Mouse (Mus musculus) regulatory T cell (primary cell): Measurements from ENCODE around the gene Gm2696.
"Not testable (repeated sequence)": the region's sequence is repeated elsewhere in the genome, so short reads cannot be mapped to it uniquely, and the experiment has no call there.

Source experiments
- in situ Hi-C: fragments of 300-600 bp; cut with MboI, MseI; formaldehyde crosslinking; loops from one replicate; pipeline ENCODE4 v1.15.1; 2025; ENCODE audit warnings: high pct_unique_total_duplicates

Gm2696 gene

GRCm38 (mm10) chr10:77814382-77814781 is at the start of gene Gm2696:
TSS of gene Gm2696 (plus strand) at chr10:77814682.
- in situ Hi-C loops, result no loop called here

DNA sequence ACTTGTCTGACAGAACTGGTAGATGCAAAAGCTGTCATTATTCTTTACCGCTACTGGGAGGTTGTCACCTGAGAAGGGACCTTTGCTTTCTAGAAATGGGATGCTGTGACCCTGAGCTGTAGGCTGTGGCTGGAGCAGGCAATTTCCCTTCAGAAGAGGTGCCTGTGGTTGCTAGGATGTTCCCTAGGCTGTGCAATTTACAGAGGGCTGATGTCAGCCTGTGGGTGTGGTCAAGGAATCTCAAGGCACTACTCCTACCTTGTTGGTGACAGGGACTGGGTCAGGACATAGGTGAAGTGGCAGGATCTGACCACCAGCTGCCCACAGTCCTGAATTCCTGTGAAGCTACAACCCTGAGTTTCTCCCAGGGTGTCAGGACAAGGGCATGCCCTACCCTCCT is 44.8 kb upstream of the Gm2696 start:
- in situ Hi-C loops, result no loop called here

- in situ Hi-C loops, result not testable (repeated sequence)
Measured at GRCm38 (mm10) chr10:77771225-77771624, 43.3 kb upstream of the Gm2696 start, which contains the start of gene Gm3238. TSS of gene Gm3238 (minus strand) at chr10:77771325.

DNA sequence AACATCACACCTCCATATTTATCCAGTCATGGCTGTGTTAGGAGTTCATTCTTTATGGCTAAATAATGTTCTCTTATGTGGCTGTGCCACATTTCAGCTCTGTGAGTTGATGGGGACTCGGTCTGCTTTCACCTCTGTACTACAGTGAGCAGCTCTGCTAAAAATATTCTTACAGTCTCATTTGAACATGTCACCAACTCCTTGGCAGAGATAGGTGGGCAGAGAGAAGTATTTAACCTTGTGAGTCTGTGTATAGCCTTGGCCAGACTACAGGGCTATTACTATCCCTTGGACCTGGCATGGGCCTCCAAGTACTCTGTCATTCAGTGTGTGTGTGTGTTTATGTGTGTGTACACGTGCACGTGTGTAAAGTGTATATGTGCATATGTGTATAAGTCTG is 42.3 kb upstream of the Gm2696 start:
- in situ Hi-C loops, result not testable (repeated sequence)

GRCm38 (mm10) chr10:77776844-77777243 is 37.6 kb upstream of the Gm2696 start, which contains the start of gene Gm7138:
TSS of gene Gm7138 (minus strand) at chr10:77776944.
- in situ Hi-C loops, result not testable (repeated sequence)

- in situ Hi-C loops, result not testable (repeated sequence)
Measured at GRCm38 (mm10) chr10:77782442-77782841, 32.0 kb upstream of the Gm2696 start, which contains the start of gene Gm3250. TSS of gene Gm3250 (minus strand) at chr10:77782542.

- in situ Hi-C loops, result not testable (repeated sequence)
Measured at GRCm38 (mm10) chr10:77783396-77783795, 31.1 kb upstream of the Gm2696 start.

DNA sequence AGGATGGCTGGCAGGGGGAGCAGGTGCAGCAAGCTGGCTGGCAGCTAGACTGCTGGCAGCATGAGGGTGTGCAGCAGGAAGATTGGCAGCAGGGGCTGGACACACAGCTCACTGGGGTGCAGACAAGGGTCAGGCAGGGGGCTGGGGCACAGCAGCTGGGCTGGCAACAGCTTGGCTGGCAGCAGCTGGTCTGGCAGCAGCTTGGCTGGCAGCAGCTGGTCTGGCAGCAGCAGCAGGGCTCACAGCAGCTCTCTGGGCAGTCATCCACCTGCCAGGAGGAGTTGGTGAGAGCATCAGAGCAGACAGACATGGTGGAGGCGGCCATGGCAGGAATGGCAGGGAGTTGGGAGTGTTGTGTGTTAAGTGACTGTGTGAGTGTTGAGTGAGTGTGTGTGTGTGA is 26.6 kb upstream of the Gm2696 start, which contains the start of gene Gm7137:
Gene Gm7137 (minus strand): TSS at position 325 of the 400 bp plus-strand sequence.
- in situ Hi-C loops, result not testable (repeated sequence)

DNA sequence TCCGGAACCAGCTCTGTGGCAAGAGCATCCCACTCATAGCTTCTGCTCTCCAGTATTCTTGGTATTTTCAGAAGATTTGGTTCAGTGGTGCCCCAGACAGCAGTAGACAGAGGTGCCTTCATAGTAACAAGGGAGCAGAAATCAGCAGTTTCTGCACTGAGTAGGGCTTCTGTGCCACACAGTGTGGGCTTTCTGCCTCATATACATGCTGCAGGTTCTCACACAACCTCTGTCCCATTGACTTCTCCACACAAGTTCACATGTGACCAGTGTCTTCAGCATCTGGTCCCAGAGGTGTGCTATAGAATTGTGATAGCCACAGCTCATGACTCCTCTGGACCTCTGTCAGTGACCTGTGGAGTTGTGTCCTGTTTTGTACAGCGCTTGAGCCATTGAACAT is 25.9 kb upstream of the Gm2696 start:
- in situ Hi-C loops, result no loop called here

- in situ Hi-C loops, result no loop called here
Measured at GRCm38 (mm10) chr10:77794976-77795375, 19.5 kb upstream of the Gm2696 start, which contains the start of gene Gm9639. TSS of gene Gm9639 (minus strand) at chr10:77795076.

DNA sequence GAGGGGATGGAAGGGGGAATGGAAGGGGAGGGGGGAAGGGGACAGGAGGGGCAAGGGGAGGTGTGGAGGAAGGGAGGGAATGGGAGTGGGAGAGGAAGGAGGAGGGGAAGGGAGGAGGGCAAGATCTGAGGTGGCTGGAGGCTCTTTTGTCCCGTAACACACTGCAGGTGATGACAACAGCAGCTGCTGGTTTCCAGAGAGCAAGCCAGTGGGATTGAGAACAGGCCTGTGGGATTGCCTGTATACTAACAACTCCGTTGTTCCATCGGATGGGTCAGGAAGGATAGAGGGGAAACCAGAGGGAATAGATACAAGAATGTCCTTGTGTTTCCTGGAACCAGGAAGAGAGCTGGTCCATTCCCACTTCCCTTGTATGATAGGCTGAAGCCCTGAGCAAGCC is 16.8 kb upstream of the Gm2696 start:
- in situ Hi-C loops, result no loop called here

DNA sequence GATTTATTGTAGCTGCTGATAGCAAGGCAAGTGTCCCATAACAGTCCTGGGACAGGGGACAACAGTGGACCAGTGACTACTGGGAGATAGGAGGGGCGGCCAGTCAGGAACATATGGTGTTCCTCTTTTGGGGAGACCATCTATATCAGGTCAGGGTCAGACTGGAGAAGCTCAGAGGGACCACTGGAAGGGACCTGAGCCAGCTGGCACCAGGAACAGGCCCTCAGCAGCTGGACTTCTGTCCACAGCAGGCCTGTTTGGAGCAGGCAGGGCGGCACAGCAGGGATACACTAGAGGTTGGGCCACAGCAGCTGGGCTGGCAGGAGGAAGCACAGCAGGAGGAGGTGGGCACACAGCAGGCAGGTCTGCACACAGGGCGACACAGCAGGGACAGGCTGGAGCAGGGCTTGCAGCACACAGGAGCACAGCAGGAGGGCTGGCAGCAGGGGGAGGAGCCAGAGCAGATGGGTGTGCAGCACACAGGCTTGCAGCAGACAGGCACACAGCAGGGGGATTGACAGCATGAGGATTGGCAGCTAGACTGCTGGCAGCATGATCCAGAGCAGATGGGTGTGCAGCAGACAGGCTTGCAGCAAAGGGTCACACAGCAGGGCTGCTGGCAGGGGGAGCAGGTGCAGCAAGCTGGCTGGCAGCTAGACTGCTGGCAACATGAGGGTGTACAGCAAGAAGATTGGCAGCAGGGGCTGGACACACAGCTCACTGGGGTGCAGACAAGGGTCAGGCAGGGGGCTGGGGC is 16.1 kb upstream of the Gm2696 start:
- in situ Hi-C loops, result not testable (repeated sequence)

- in situ Hi-C loops, result no loop called here
Measured at GRCm38 (mm10) chr10:77798921-77799508, 15.5 kb upstream of the Gm2696 start, which contains the start of gene Gm19668. TSS of gene Gm19668 (minus strand) at chr10:77799133.

GRCm38 (mm10) chr10:77804095-77804494 is 10.4 kb upstream of the Gm2696 start:
- in situ Hi-C loops, result no loop called here

GRCm38 (mm10) chr10:77811743-77812142 is 2.7 kb upstream of the Gm2696 start, which contains the start of gene Gm9507:
TSS of gene Gm9507 (minus strand) at chr10:77811843.
- in situ Hi-C loops, result no loop called here

GRCm38 (mm10) chr10:77815514-77815913 is 1.0 kb downstream of the Gm2696 start:
- in situ Hi-C loops, result no loop called here

GRCm38 (mm10) chr10:77818523-77818922 is 4.0 kb downstream of the Gm2696 start:
- in situ Hi-C loops, result no loop called here

- in situ Hi-C loops, result no loop called here
Measured at GRCm38 (mm10) chr10:77819203-77819602, 4.7 kb downstream of the Gm2696 start.

DNA sequence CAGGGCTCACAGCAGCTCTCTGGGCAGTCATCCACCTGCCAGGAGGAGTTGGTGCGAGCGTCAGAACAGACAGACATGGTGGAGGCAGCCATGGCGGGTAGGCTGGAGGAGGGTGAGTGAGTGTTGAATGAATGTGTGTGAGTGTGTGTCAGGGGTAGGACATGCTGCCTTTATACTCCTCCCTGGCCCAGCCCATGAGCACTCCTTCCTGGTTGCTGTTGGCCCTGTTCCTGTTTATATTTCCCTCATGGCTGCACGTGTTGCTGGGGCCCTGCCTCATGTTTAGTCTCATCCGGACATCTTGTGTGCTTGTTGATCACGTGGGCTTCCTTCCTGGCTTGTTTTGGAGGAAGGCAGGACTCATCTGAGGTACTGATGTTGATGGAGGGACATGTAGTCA is 12.5 kb downstream of the Gm2696 start, which contains the start of gene Krtap10-4:
Gene Krtap10-4 (minus strand): TSS at position 145 of the 400 bp plus-strand sequence.
- in situ Hi-C loops, result no loop called here

DNA sequence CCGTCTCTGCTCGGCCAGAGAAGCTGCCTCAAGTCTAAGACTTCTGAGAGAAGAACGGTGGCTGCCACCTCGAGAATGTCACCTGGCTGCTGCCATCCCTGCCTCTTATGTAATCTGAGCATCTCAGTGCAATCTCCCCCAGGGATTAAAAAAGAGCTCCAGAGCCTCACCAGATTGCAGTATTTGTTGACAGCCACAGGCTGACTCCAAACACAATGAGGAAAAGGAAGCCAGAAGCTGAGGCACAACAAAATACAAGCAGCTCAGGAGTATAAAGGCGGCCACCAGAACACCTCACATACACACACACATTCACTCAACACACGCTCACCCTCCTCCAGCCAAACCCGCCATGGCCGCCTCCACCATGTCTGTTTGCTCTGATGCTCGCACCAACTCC is 21.2 kb downstream of the Gm2696 start, which contains the start of gene Krtap10-10:
Gene Krtap10-10 (plus strand): TSS at position 301 of the 400 bp plus-strand sequence.
- in situ Hi-C loops, result no loop called here

DNA sequence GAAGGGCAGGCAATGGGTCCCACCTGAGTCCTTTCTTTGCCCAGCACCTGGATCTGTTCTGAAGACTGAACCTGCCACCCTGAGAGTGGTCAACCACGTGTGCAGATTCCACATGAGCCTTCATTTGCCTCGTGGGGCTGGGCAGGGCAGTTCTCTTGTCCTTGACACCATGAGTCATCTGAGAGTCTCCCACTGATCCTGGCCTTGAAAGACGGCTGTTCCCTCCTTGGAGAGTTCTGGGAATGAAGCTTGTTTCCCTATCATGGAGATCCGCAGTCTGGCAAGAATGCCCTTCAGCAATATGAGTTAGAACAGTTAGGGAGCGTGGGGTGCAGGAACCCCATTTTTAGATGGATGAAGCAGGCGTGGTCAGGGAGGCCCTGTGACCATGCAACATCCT is 24.5 kb downstream of the Gm2696 start:
- in situ Hi-C loops, result no loop called here

DNA sequence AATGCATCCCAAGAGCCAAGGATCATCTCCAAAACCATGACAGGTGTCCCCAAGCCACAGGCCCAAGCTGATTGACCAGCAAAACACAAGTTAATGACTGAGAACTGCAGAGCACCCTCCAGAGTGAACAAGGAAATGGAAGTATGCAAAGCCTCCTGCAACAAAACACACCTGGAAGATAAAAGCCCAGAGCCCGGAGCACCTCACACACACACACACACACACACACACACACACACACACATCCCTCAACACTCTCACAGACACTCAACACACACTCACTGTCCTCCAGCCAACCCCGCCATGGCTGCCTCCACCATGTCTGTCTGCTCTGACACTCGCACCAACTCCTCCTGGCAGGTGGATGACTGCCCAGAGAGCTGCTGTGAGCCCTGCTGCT is 32.0 kb downstream of the Gm2696 start, which contains the start of gene Gm36176:
Gene Gm36176 (plus strand): TSS at position 301 of the 400 bp plus-strand sequence.
- in situ Hi-C loops, result no loop called here
